Mouse (Mus musculus) embryo, embryonic 11.5 days (tissue): ENCODE measurements around the gene Col4a4.

Experiments used
- DNase-seq: peaks from one replicate; pipeline ENCODE4 v3.0.0-alpha.2; 2012; ENCODE audit warnings: low read depth, low spot score

Gene Col4a4

GRCm38 (mm10) chr1:82414434-82415045 lies 172.1 kb downstream of the Col4a4 start:
- DNase-seq: no peak

DNA sequence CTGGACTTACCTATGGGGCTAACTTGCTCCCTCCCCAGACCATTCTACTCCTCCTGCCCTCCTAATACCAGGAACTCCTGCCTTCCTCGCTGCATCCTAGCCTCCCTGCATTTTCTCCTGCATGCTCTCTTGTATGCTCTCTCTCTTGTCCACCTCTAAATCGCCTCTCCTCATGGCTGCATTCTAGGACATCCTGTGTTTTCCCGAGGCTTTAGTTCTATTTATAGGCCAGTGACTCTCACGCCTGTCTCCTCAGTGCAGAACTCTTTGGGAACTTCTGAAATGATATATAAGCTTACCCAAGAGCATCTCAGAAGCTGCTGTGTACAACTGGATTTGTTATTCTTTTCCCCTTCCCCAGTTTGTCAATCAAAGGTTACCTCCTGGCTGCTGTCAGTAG lies 174.6 kb downstream of the Col4a4 start:
- no peak for DNase-seq

- DNase-seq: no peak
Observed at GRCm38 (mm10) chr1:82411521-82411920, 175.1 kb downstream of the Col4a4 start.

GRCm38 (mm10) chr1:82410548-82410947 lies 176.1 kb downstream of the Col4a4 start:
- DNase-seq: no peak

DNA sequence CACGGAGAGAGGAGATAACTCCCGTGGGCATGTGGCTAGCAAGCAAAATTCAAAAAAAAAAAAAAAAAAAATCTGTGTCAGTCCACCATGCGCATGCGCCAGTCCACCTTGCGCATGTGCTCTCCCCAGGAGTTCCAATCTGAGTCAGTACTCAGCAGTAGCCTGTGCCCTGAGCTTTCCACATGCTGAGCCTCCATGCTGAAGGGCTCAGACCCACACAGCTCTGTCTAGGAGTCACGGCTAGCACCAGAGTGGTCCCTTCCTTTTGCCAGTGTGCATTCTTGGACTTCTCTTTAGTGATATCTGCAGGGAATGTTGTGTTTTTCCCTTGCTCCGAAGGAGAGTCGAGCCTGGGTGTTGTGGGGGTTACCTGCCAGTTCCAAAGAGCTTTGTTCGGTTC lies 177.4 kb downstream of the Col4a4 start:
- no peak for DNase-seq

GRCm38 (mm10) chr1:82407786-82408185 lies 178.9 kb downstream of the Col4a4 start:
- DNase-seq: no peak
